Comparison of ENCODE assay signal across 15 mouse cellular contexts in genomic region chr1:143820096-143820877, GRCm38 (mm10). TPM values are rescaled to one million over a fixed set of nuclear protein-coding genes. Genes with fewer than 3 reads are reported as not detected.
DNase-seq lines count a peak whose midpoint lies in the region; ATAC-seq lines count a peak whose summit lies in the region.
"Had no signal": no experiment of that assay in that cellular context is flagged by ENCODE, and none has a peak within 500 bp of the region (broad histone marks: within the 10 kb centered on the region; RNA-seq: fewer than 3 reads in every experiment).

No protein-coding gene starts in this region.

- H3K4me1 ChIP-seq in neural tube, embryonic 11.5 days (ENCODE audit: control insufficient read depth, insufficient read depth, low read length): no peaks in the 10 kb centered on the region
- H3K4me1 ChIP-seq in neural tube, embryonic 15.5 days: no peaks in the 10 kb centered on the region
- 0 out of 2 replicates have a peak, but pooled peaks cover 8% of the 10 kb centered on the region for H3K4me1 ChIP-seq in hindbrain, embryonic 14.5 days (replicated peaks; ENCODE audit: control insufficient read depth, insufficient read depth, low read length)
- H3K4me1 ChIP-seq in neural tube, embryonic 14.5 days (ENCODE audit: control insufficient read depth, insufficient read depth, low read length): no peaks in the 10 kb centered on the region

- no peak overlapping the region for H3K9ac ChIP-seq in neural tube, embryonic 11.5 days (ENCODE audit: low read length)
- no peak overlapping the region for H3K9ac ChIP-seq in neural tube, embryonic 15.5 days (replicated peaks)
- no peak overlapping the region for H3K9ac ChIP-seq in hindbrain, embryonic 14.5 days
- no peak overlapping the region for H3K9ac ChIP-seq in neural tube, embryonic 14.5 days (replicated peaks; ENCODE audit: low read depth, low read length)

- no peaks in the 10 kb centered on the region for H3K9me3 ChIP-seq in neural tube, embryonic 11.5 days (ENCODE audit: control insufficient read depth, low read length)
- no peaks in the 10 kb centered on the region for H3K9me3 ChIP-seq in neural tube, embryonic 15.5 days (replicated peaks)
- no peaks in the 10 kb centered on the region for H3K9me3 ChIP-seq in hindbrain, embryonic 14.5 days (ENCODE audit: control insufficient read depth, low read length)
- no peaks in the 10 kb centered on the region for H3K9me3 ChIP-seq in neural tube, embryonic 14.5 days (ENCODE audit: control insufficient read depth, low read length)
- H3K9me3 ChIP-seq: G1E; heart, embryonic 10.5 days had no signal

- H3K27me3 ChIP-seq in neural tube, embryonic 11.5 days (ENCODE audit: control insufficient read depth, insufficient read depth, low read length): no peaks in the 10 kb centered on the region
- H3K27me3 ChIP-seq in neural tube, embryonic 15.5 days (replicated peaks): no peaks in the 10 kb centered on the region
- no peaks in the 10 kb centered on the region for H3K27me3 ChIP-seq in hindbrain, embryonic 14.5 days (ENCODE audit: control insufficient read depth, insufficient read depth, low read length)
- no peaks in the 10 kb centered on the region for H3K27me3 ChIP-seq in neural tube, embryonic 14.5 days (ENCODE audit: control insufficient read depth, insufficient read depth, low read length)

- no peak for DNase-seq in neural tube, embryonic 11.5 days (ENCODE audit: low spot score)
- peak; percentile 39 for DNase-seq in embryo, embryonic 11 days
- peak; percentile 46 for DNase-seq in hindbrain, embryonic 14.5 days (ENCODE audit: low spot score)
- DNase-seq in cerebellum, postnatal 25 days: no peak
- no peak for DNase-seq in adrenal gland, postnatal 14 days
- DNase-seq in cerebellum, adult 8-10 months: no peak
- DNase-seq: adrenal gland, postnatal 25 days; cerebellum, adult 18-20 months; kidney, adult 9 months; lung, postnatal 10 days; thymus, postnatal 4 days had no signal

- no peak overlapping the region for H3K4me3 ChIP-seq in neural tube, embryonic 11.5 days (ENCODE audit: low read depth, low read length)
- no peak overlapping the region for H3K4me3 ChIP-seq in neural tube, embryonic 15.5 days (replicated peaks)
- no peak overlapping the region for H3K4me3 ChIP-seq in hindbrain, embryonic 14.5 days (replicated peaks; ENCODE audit: low read length)
- H3K4me3 ChIP-seq in neural tube, embryonic 14.5 days (ENCODE audit: low read depth, low read length): no peak overlapping the region
- H3K4me3 ChIP-seq: heart, embryonic 10.5 days had no signal

- no peak overlapping the region for H3K27ac ChIP-seq in neural tube, embryonic 11.5 days (ENCODE audit: low read depth, low read length)
- H3K27ac ChIP-seq in neural tube, embryonic 15.5 days (replicated peaks): no peak overlapping the region
- peak overlapping the region; percentile 66 for H3K27ac ChIP-seq in hindbrain, embryonic 14.5 days
- no peak overlapping the region for H3K27ac ChIP-seq in neural tube, embryonic 14.5 days (ENCODE audit: low read depth, low read length)
- H3K27ac ChIP-seq: heart, embryonic 10.5 days had no signal

- WGBS in neural tube, embryonic 11.5 days: 74% methylated on average over 2 of the region's 2 CpGs
- 44% methylated on average over 2 of the region's 2 CpGs for WGBS in neural tube, embryonic 15.5 days
- WGBS in hindbrain, embryonic 14.5 days: 21% methylated on average over 2 of the region's 2 CpGs
- WGBS in neural tube, embryonic 14.5 days: 57% methylated on average over 2 of the region's 2 CpGs

- ATAC-seq in neural tube, embryonic 11.5 days (ENCODE audit: insufficient read depth, low FRiP score, low TSS enrichment): peak; percentile 82
- ATAC-seq in neural tube, embryonic 15.5 days (ENCODE audit: low FRiP score): no peak
- ATAC-seq in hindbrain, embryonic 14.5 days (ENCODE audit: low FRiP score): peak; percentile 91
- peak; percentile 60; the same call in 1 of the 2 replicates for ATAC-seq in neural tube, embryonic 14.5 days (ENCODE audit: low read depth)

- H3K36me3 ChIP-seq in neural tube, embryonic 11.5 days (ENCODE audit: control insufficient read depth, insufficient read depth, low read length): no peaks in the 10 kb centered on the region
- H3K36me3 ChIP-seq in neural tube, embryonic 15.5 days: no peaks in the 10 kb centered on the region
- H3K36me3 ChIP-seq in hindbrain, embryonic 14.5 days (replicated peaks; ENCODE audit: control insufficient read depth, insufficient read depth): no peaks in the 10 kb centered on the region
- H3K36me3 ChIP-seq in neural tube, embryonic 14.5 days (ENCODE audit: control insufficient read depth, insufficient read depth, low read length): no peaks in the 10 kb centered on the region
- H3K36me3 ChIP-seq: heart, embryonic 10.5 days had no signal

- no peak overlapping the region for H3K4me2 ChIP-seq in neural tube, embryonic 11.5 days (ENCODE audit: low read depth)
- H3K4me2 ChIP-seq in neural tube, embryonic 15.5 days: no peak overlapping the region
- H3K4me2 ChIP-seq in hindbrain, embryonic 14.5 days (replicated peaks): no peak overlapping the region
- H3K4me2 ChIP-seq in neural tube, embryonic 14.5 days (ENCODE audit: low read depth, low read length): no peak overlapping the region

RNA-seq across cellular contexts. Expression of gene Uchl5, which starts 43.2 kb away (rescaled TPM):
- 74.4 and 77.7 TPM in 2 replicates for polyA plus RNA-seq in neural tube, embryonic 11.5 days (2014; fragmentation: Nextera tagmentation; extraction: Ambion mirVana)
- 72.5 and 92.0 TPM in 2 replicates for polyA plus RNA-seq in neural tube, embryonic 15.5 days (2015; fragmentation: Nextera tagmentation; extraction: Ambion mirVana)
- polyA plus RNA-seq in hindbrain, embryonic 14.5 days (2014; fragmentation: Nextera tagmentation; extraction: Ambion mirVana): 46.4 and 52.7 TPM in 2 replicates
- polyA plus RNA-seq in neural tube, embryonic 14.5 days (2014; fragmentation: Nextera tagmentation; extraction: Ambion mirVana): 53.1 and 57.8 TPM in 2 replicates
- 27.7 and 27.8 TPM in 2 replicates for total RNA-seq in adrenal gland, postnatal 14 days (2021)

RNA-seq across cellular contexts. Expression of gene Trove2, which starts 43.4 kb away (rescaled TPM):
- polyA plus RNA-seq in neural tube, embryonic 11.5 days (2014; fragmentation: Nextera tagmentation; extraction: Ambion mirVana): 33.3 and 37.6 TPM in 2 replicates
- polyA plus RNA-seq in neural tube, embryonic 15.5 days (2015; fragmentation: Nextera tagmentation; extraction: Ambion mirVana): 19.0 and 20.2 TPM in 2 replicates
- 31.4 and 34.5 TPM in 2 replicates for polyA plus RNA-seq in hindbrain, embryonic 14.5 days (2014; fragmentation: Nextera tagmentation; extraction: Ambion mirVana)
- 25.4 and 33.9 TPM in 2 replicates for polyA plus RNA-seq in neural tube, embryonic 14.5 days (2014; fragmentation: Nextera tagmentation; extraction: Ambion mirVana)
- 11.0 and 12.6 TPM in 2 replicates for total RNA-seq in adrenal gland, postnatal 14 days (2021)

Comparison
In these comparisons a context has a peak if more than half of its experiments do, and no peak if none do; other contexts are left out.
1. DNase-seq: peak in embryo, embryonic 11 days (single experiment) and hindbrain, embryonic 14.5 days (single experiment); none in neural tube, embryonic 11.5 days (single experiment), cerebellum, postnatal 25 days (0 of 2), adrenal gland, postnatal 14 days (single experiment) and cerebellum, adult 8-10 months (single experiment).